ENCODE assay signal across 14 mouse cellular contexts in genomic region chr11:79702092-79702491, GRCm38 (mm10).
DNase-seq lines count a peak whose midpoint lies in the region; ATAC-seq lines count a peak whose summit lies in the region.
"Had no signal": no experiment of that assay in that cellular context is flagged by ENCODE, and none has a peak within 500 bp of the region (broad histone marks: within the 10 kb centered on the region; RNA-seq: fewer than 3 reads in every experiment).

No protein-coding gene starts in this region.

- no peak overlapping the region for H3K27ac ChIP-seq in forebrain, embryonic 14.5 days (ENCODE audit: low read depth, low read length)
- peak overlapping the region; percentile 69 for H3K27ac ChIP-seq in midbrain, embryonic 10.5 days (replicated peaks)
- peak overlapping the region; percentile 99 for H3K27ac ChIP-seq in neural tube, embryonic 15.5 days (replicated peaks)
- H3K27ac ChIP-seq: liver, embryonic 13.5 days had no signal

- peaks cover 18% of the 10 kb centered on the region; the same call in 1 of the 2 replicates for H3K4me1 ChIP-seq in forebrain, embryonic 14.5 days (ENCODE audit: control insufficient read depth, insufficient read depth, low read length)
- peaks cover 48% of the 10 kb centered on the region for H3K4me1 ChIP-seq in midbrain, embryonic 10.5 days
- H3K4me1 ChIP-seq in neural tube, embryonic 15.5 days = peaks cover 40% of the 10 kb centered on the region

- WGBS in forebrain, embryonic 14.5 days = 54% methylated on average over 6 of the region's 6 CpGs
- 78% methylated on average over 6 of the region's 6 CpGs for WGBS in midbrain, embryonic 10.5 days
- WGBS in neural tube, embryonic 15.5 days = 31% methylated on average over 6 of the region's 6 CpGs

- peak; percentile 56 for DNase-seq in retina, postnatal 1 day
- DNase-seq in retina, embryonic 14.5 days (ENCODE audit: low spot score) = no peak
- no peak for DNase-seq in forebrain, embryonic 14.5 days (ENCODE audit: low spot score)
- no peak for DNase-seq in midbrain, embryonic 10.5 days (ENCODE audit: low spot score)
- no peak for DNase-seq in MN1 (ENCODE audit: low spot score)
- DNase-seq in layer of hippocampus, postnatal 10 days (ENCODE audit: low spot score in 2 of 2) = no peak
- no peak for DNase-seq in urinary bladder, postnatal 4 days (ENCODE audit: low spot score in 2 of 2)
- DNase-seq: cerebellum, adult 8-10 months; kidney, postnatal 14 days; liver, embryonic 13.5 days; spleen, adult 18-20 months had no signal

- no peaks in the 10 kb centered on the region for H3K27me3 ChIP-seq in forebrain, embryonic 14.5 days (replicated peaks; ENCODE audit: control insufficient read depth, insufficient read depth, low read length)
- peaks cover 8% of the 10 kb centered on the region for H3K27me3 ChIP-seq in midbrain, embryonic 10.5 days (ENCODE audit: low read depth, poor library complexity, severe bottlenecking)
- no peaks in the 10 kb centered on the region for H3K27me3 ChIP-seq in neural tube, embryonic 15.5 days (replicated peaks)
- H3K27me3 ChIP-seq: CH12.LX; liver, embryonic 13.5 days had no signal

- ATAC-seq in forebrain, embryonic 14.5 days = no peak
- no peak for ATAC-seq in neural tube, embryonic 15.5 days (ENCODE audit: low FRiP score)
- ATAC-seq: inflammation-experienced regulatory T-cells, adult 6 months had no signal

- H3K36me3 ChIP-seq in forebrain, embryonic 14.5 days (ENCODE audit: control insufficient read depth, insufficient read depth, low read length) = peaks cover 10% of the 10 kb centered on the region; the same call in 1 of the 2 replicates
- peaks cover 36% of the 10 kb centered on the region for H3K36me3 ChIP-seq in midbrain, embryonic 10.5 days
- no peaks in the 10 kb centered on the region for H3K36me3 ChIP-seq in neural tube, embryonic 15.5 days
- H3K36me3 ChIP-seq: liver, embryonic 13.5 days had no signal

- H3K4me2 ChIP-seq in forebrain, embryonic 14.5 days (ENCODE audit: low read length) = peak overlapping the region; percentile 57
- H3K4me2 ChIP-seq in neural tube, embryonic 15.5 days = peak overlapping the region; percentile 72

- peak overlapping the region; percentile 43; the same call in 1 of the 2 replicates for H3K9ac ChIP-seq in forebrain, embryonic 14.5 days (ENCODE audit: low read length)
- H3K9ac ChIP-seq in neural tube, embryonic 15.5 days (replicated peaks) = 0 out of 2 replicates have a peak overlapping the region, but pooled peaks have one; percentile 7

- H3K4me3 ChIP-seq in forebrain, embryonic 14.5 days (ENCODE audit: low read depth, low read length) = no peak overlapping the region
- H3K4me3 ChIP-seq in midbrain, embryonic 10.5 days = peak overlapping the region; percentile 69
- peak overlapping the region; percentile 84; the same call in 1 of the 2 replicates for H3K4me3 ChIP-seq in neural tube, embryonic 15.5 days (replicated peaks)
- H3K4me3 ChIP-seq: liver, embryonic 13.5 days had no signal

- H3K9me3 ChIP-seq in forebrain, embryonic 14.5 days (replicated peaks; ENCODE audit: control insufficient read depth, low read length) = no peaks in the 10 kb centered on the region
- no peaks in the 10 kb centered on the region for H3K9me3 ChIP-seq in midbrain, embryonic 10.5 days (replicated peaks)
- H3K9me3 ChIP-seq in neural tube, embryonic 15.5 days (replicated peaks) = no peaks in the 10 kb centered on the region
- H3K9me3 ChIP-seq: liver, embryonic 13.5 days had no signal
